Mouse (Mus musculus) ES-E14 (cell line): ENCODE data around the gene Slc31a2.

Experiments used
- MAFK ChIP-seq: IDR thresholded peaks from 2 replicates; pipeline ENCODE4 v1.6.1; 2014; ENCODE audit warnings: mild to moderate bottlenecking, low read depth, low read length, inconsistent platforms; ENCODE audit not compliant: insufficient read depth
- ZNF384 ChIP-seq: IDR thresholded peaks from 2 replicates; pipeline ENCODE4 v1.6.1; 2012; ENCODE audit warnings: low read depth, low read length, inconsistent platforms

DNA sequence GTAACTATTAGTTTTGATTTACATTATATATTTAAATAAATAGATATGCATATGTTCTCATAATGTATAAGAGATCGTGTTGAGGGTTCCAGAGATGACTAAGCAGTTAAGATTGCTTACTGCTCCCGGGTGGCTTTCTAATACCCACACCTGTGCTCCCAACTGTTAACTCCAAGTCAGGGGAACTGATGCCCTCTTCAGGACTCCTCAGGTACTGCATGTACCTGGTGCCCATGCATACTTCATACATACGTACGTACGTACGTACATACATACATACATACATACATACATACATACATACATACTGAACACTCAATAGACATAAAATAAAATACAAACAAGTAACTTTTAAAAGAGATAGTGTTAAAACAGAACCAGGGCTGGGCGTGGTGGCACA, 32.9 kb upstream of the Slc31a2 start:
- 0 out of 2 replicates have a peak, but pooled peaks have one; percentile 26 for TF ChIP-seq MAFK
- no peak for TF ChIP-seq ZNF384
